Mouse (Mus musculus) liver, embryonic 14.5 days (tissue): Measurements from ENCODE around the gene Prrt3.

Experiments used
- CTCF ChIP-seq: IDR thresholded peaks from 2 replicates; pipeline ENCODE4 v1.5.1; 2016; ENCODE audit warnings: antibody characterized with exemption, low read depth, control low read depth
- EP300 ChIP-seq: IDR thresholded peaks from 2 replicates; pipeline ENCODE4 v1.6.1; 2016; ENCODE audit warnings: antibody characterized with exemption, low read depth

DNA sequence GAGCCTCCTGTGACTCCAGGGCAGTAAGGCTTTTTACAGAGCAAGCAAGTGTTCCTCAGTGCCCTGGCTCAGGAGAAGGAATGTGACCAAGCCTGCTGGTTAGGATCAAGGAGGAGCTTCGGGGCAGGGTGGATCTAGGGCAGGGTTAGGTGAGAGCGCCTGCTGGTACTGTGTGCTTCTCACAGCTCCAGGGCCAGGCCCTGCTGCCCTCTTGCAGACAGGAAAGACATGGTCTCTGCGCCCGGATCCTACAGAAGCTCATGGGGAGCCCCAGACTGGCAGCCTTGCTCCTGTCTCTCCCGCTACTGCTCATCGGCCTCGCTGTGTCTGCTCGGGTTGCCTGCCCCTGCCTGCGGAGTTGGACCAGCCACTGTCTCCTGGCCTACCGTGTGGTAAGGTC, 43.1 kb downstream of the Prrt3 start:
- TF ChIP-seq CTCF (no peak), EP300 (no peak)
